Mouse (Mus musculus) common myeloid progenitor, adult 5-6 weeks (primary cell): ENCODE measurements around the gene Hist2h2aa2. TPM values are rescaled to one million over a fixed set of nuclear protein-coding genes. Genes with fewer than 3 reads are reported as not detected.
"Not testable (repeated sequence)": the region's sequence is repeated elsewhere in the genome, so short reads cannot be mapped to it uniquely, and the experiment has no call there.

Experiments
- ATAC-seq: replicated peaks from 2 replicates; pipeline ENCODE4 v1.8.0; 2016; ENCODE audit warnings: low read depth, mild to moderate bottlenecking, moderate TSS enrichment, inconsistent platforms; ENCODE audit not compliant: poor library complexity, severe bottlenecking
- total RNA-seq: library from RNA; stranded (forward); fragments of 200-1000, 187-1606 nt; gene quantifications from 2 replicates; pipeline ENCODE4 v1.2.3, GENCODE M21; 2017

Hist2h2aa2 gene
- total RNA-seq, 1 experiment from 2014 or later = 3,626 TPM

- no peak for ATAC-seq
These were observed 2.1 kb downstream of the Hist2h2aa2 start for GRCm38 (mm10) chr3:96237904-96238511.

GRCm38 (mm10) chr3:96237335-96237903, 2.7 kb downstream of the Hist2h2aa2 start:
- no peak for ATAC-seq

- ATAC-seq = no peak
These were observed 3.2 kb downstream of the Hist2h2aa2 start for GRCm38 (mm10) chr3:96236834-96237334.

GRCm38 (mm10) chr3:96235836-96236235, 4.2 kb downstream of the Hist2h2aa2 start:
- no peak for ATAC-seq

- ATAC-seq = no peak
These were observed 5.2 kb downstream of the Hist2h2aa2 start for GRCm38 (mm10) chr3:96234914-96235313.

- ATAC-seq = no peak
These were observed 8.3 kb downstream of the Hist2h2aa2 start for GRCm38 (mm10) chr3:96231758-96232120.

- ATAC-seq = no peak
These were observed 8.9 kb downstream of the Hist2h2aa2 start for GRCm38 (mm10) chr3:96230910-96231757.

GRCm38 (mm10) chr3:96230404-96230803, 9.7 kb downstream of the Hist2h2aa2 start:
- 0 out of 2 replicates have a peak, but pooled peaks have one; percentile 33 for ATAC-seq

- no peak for ATAC-seq
These were observed 11.2 kb downstream of the Hist2h2aa2 start for GRCm38 (mm10) chr3:96228828-96229227.

GRCm38 (mm10) chr3:96226695-96227648, 13.1 kb downstream of the Hist2h2aa2 start:
- peak; percentile 29; the same call in 1 of the 2 replicates for ATAC-seq

GRCm38 (mm10) chr3:96225421-96225820, 14.7 kb downstream of the Hist2h2aa2 start:
- ATAC-seq = no peak

- no peak for ATAC-seq
These were observed 17.3 kb downstream of the Hist2h2aa2 start for GRCm38 (mm10) chr3:96222774-96223173.

- ATAC-seq = no peak
These were observed 18.4 kb downstream of the Hist2h2aa2 start for GRCm38 (mm10) chr3:96221640-96222038.

- peak; percentile 82 for ATAC-seq
These were observed 19.1 kb downstream of the Hist2h2aa2 start, which contains the start of the genes Hist2h2ac and Hist2h2be for GRCm38 (mm10) chr3:96220765-96221639. Gene Hist2h2ac (minus strand): TSS chr3:96220880. Gene Hist2h2be (plus strand): TSS chr3:96221119.

- not testable (repeated sequence) for ATAC-seq
These were observed 19.8 kb downstream of the Hist2h2aa2 start for GRCm38 (mm10) chr3:96220131-96220764.

- peak; percentile 53 for ATAC-seq
These were observed 20.4 kb downstream of the Hist2h2aa2 start, which contains the start of the genes Bola1 and Hist2h2ab for GRCm38 (mm10) chr3:96219661-96220130. Gene Bola1 (minus strand): TSS chr3:96219709. Gene Hist2h2ab (plus strand): TSS chr3:96219865.

- peak; percentile 13; the same call in 1 of the 2 replicates for ATAC-seq
These were observed 20.9 kb downstream of the Hist2h2aa2 start for GRCm38 (mm10) chr3:96219191-96219641.

GRCm38 (mm10) chr3:96209242-96209641, 30.8 kb downstream of the Hist2h2aa2 start:
- 0 out of 2 replicates have a peak, but pooled peaks have one; percentile 22 for ATAC-seq
